Mouse (Mus musculus) cortical plate, adult 2 months (tissue): ENCODE results near the gene Fbn1. TPM values are rescaled to one million over a fixed set of nuclear protein-coding genes. Genes with fewer than 3 reads are reported as not detected.

ENCODE experiments used
- H3K27ac ChIP-seq: fragments of 200-500 bp; 2 replicates; pipeline ENCODE4 v1.5.1; 2012; ENCODE audit warnings: low read length, control low read depth, inconsistent platforms; ENCODE audit not compliant: insufficient read depth
- H3K4me1 ChIP-seq: fragments of 200-500 bp; 2 replicates; pipeline ENCODE4 v1.6.1; 2011; ENCODE audit warnings: low read length; ENCODE audit not compliant: control insufficient read depth, insufficient read depth
- H3K4me3 ChIP-seq: fragments of 200-500 bp; 2 replicates; pipeline ENCODE4 v1.5.1; 2011; ENCODE audit warnings: mild to moderate bottlenecking, low read length, control low read depth; ENCODE audit not compliant: insufficient read depth
- CTCF ChIP-seq: fragments of 200-500 bp; IDR thresholded peaks from 2 replicates; pipeline ENCODE4 v1.5.1; 2011; ENCODE audit warnings: mild to moderate bottlenecking, control low read depth, low read length; ENCODE audit not compliant: insufficient read depth; ENCODE audit errors: extremely low read depth
- POLR2A ChIP-seq: fragments of 200-500 bp; IDR thresholded peaks from 2 replicates; pipeline ENCODE4 v1.6.1; 2011; ENCODE audit warnings: mild to moderate bottlenecking, low read length, control low read depth; ENCODE audit not compliant: insufficient read depth; ENCODE audit errors: extremely low read depth
- polyA plus RNA-seq: library from polyadenylated mRNA; depleted of rRNA; stranded (reverse); fragments of >200 nt; gene quantifications from 2 replicates; pipeline ENCODE4 v1.2.3, GENCODE M21; 2012

Fbn1 gene
- polyA plus RNA-seq, 1 experiment = 1.5 TPM

- Histone ChIP-seq H3K27ac (no peak overlapping the region), H3K4me3 (no peak overlapping the region), H3K4me1 (no peaks in the 10 kb centered on the region)
- TF ChIP-seq CTCF = no peak
- no peak for TF ChIP-seq POLR2A
Observed at GRCm38 (mm10) chr2:125470553-125471295, 37.1 kb downstream of the Fbn1 start.

GRCm38 (mm10) chr2:125464036-125464435 lies 43.8 kb downstream of the Fbn1 start:
- TF ChIP-seq CTCF (no peak), POLR2A (no peak)
- Histone ChIP-seq H3K27ac (no peak overlapping the region), H3K4me1 (no peaks in the 10 kb centered on the region), H3K4me3 (no peak overlapping the region)

- TF ChIP-seq CTCF = no peak
- no peaks in the 10 kb centered on the region for H3K4me1 ChIP-seq
- H3K27ac ChIP-seq = no peak overlapping the region
- H3K4me3 ChIP-seq = no peak overlapping the region
Observed at GRCm38 (mm10) chr2:125459087-125459486, 48.7 kb downstream of the Fbn1 start.

- Histone ChIP-seq H3K4me3 (no peak overlapping the region), H3K4me1 (no peaks in the 10 kb centered on the region)
- TF ChIP-seq CTCF (no peak), POLR2A (no peak)
Observed at GRCm38 (mm10) chr2:125456059-125456789, 51.6 kb downstream of the Fbn1 start.

GRCm38 (mm10) chr2:125454781-125455180 lies 53.0 kb downstream of the Fbn1 start:
- Histone ChIP-seq H3K4me1 (no peaks in the 10 kb centered on the region), H3K27ac (no peak overlapping the region), H3K4me3 (no peak overlapping the region)
- no peak for TF ChIP-seq CTCF
- TF ChIP-seq POLR2A = no peak

More at GRCm38 (mm10) chr2:125456059-125456789, 51.6 kb downstream of the Fbn1 start:
- no peak overlapping the region for H3K27ac ChIP-seq

- no peaks in the 10 kb centered on the region for H3K4me1 ChIP-seq
- no peak overlapping the region for H3K4me3 ChIP-seq
- no peak for TF ChIP-seq CTCF
- no peak for TF ChIP-seq POLR2A
- no peak overlapping the region for H3K27ac ChIP-seq
Observed at GRCm38 (mm10) chr2:125452369-125453097, 55.3 kb downstream of the Fbn1 start.

- no peak overlapping the region for H3K27ac ChIP-seq
- TF ChIP-seq CTCF (no peak), POLR2A (no peak)
- H3K4me1 ChIP-seq = no peaks in the 10 kb centered on the region
- no peak overlapping the region for H3K4me3 ChIP-seq
Observed at GRCm38 (mm10) chr2:125449361-125449760, 58.4 kb downstream of the Fbn1 start.

GRCm38 (mm10) chr2:125448881-125449280 lies 58.9 kb downstream of the Fbn1 start:
- Histone ChIP-seq H3K4me1 (no peaks in the 10 kb centered on the region), H3K27ac (no peak overlapping the region), H3K4me3 (no peak overlapping the region)
- TF ChIP-seq POLR2A (no peak), CTCF (no peak)

- Histone ChIP-seq H3K4me3 (no peak overlapping the region), H3K4me1 (no peaks in the 10 kb centered on the region), H3K27ac (no peak overlapping the region)
- TF ChIP-seq CTCF = no peak
- TF ChIP-seq POLR2A = no peak
Observed at GRCm38 (mm10) chr2:125447274-125447898, 60.4 kb downstream of the Fbn1 start.
